Mouse (Mus musculus) kidney, adult 2 months (tissue): ENCODE measurements around the gene Dhdh. TPM values are rescaled to one million over a fixed set of nuclear protein-coding genes. Genes with fewer than 3 reads are reported as not detected.
"Not testable (repeated sequence)": the region's sequence is repeated elsewhere in the genome, so short reads cannot be mapped to it uniquely, and the experiment has no call there.

ENCODE experiments used
- DNase-seq: peaks from one replicate; pipeline ENCODE4 v3.0.0; 2021
- H3K27ac ChIP-seq: fragments of 200-500 bp; 2 replicates; pipeline ENCODE4 v1.5.1; 2012; ENCODE audit warnings: low read depth, low read length, control low read depth, inconsistent platforms; ENCODE audit not compliant: insufficient read depth
- H3K27me3 ChIP-seq: fragments of 200-500 bp; replicated peaks from 2 replicates; pipeline ENCODE4 v1.6.1; 2012; ENCODE audit warnings: mild to moderate bottlenecking, moderate library complexity, low read length, inconsistent platforms; ENCODE audit not compliant: control insufficient read depth, insufficient read depth
- H3K36me3 ChIP-seq: fragments of 200-500 bp; 2 replicates; pipeline ENCODE4 v1.6.1; 2012; ENCODE audit warnings: mild to moderate bottlenecking, moderate library complexity, low read length, inconsistent platforms; ENCODE audit not compliant: control insufficient read depth, insufficient read depth
- H3K4me1 ChIP-seq: fragments of 200-500 bp; 2 replicates; pipeline ENCODE4 v1.6.1; 2011; ENCODE audit warnings: low read length; ENCODE audit not compliant: control insufficient read depth, insufficient read depth
- H3K4me3 ChIP-seq: fragments of 200-500 bp; 2 replicates; pipeline ENCODE4 v1.5.1; 2011; ENCODE audit warnings: mild to moderate bottlenecking, low read depth, low read length, control low read depth; ENCODE audit not compliant: insufficient read depth
- CTCF ChIP-seq: fragments of 200-500 bp; conservative IDR thresholded peaks from 2 replicates; pipeline ENCODE4 v1.5.1; 2011; ENCODE audit warnings: low read depth, mild to moderate bottlenecking, control low read depth, low read length, moderate library complexity, mixed read lengths; ENCODE audit not compliant: insufficient read depth, insufficient read length
- POLR2A ChIP-seq: fragments of 200-500 bp; IDR thresholded peaks from one replicate; pipeline ENCODE4 v1.6.1; 2011; ENCODE audit warnings: low read depth, low read length, control low read depth
- WGBS: fragments of 180-500 bp; shearing (Covaris S2); methylation state at CpG from one replicate; pipeline ENCODE4 v1.1.7; 2018; 5-methylcytosine and 5-hydroxymethylcytosine counted together
- polyA plus RNA-seq: library from polyadenylated mRNA; depleted of rRNA; stranded (reverse); fragments of >200 nt; gene quantifications from 2 replicates; pipeline ENCODE4 v1.2.3, GENCODE M21; 2012; rRNA removed

The Dhdh gene
- polyA plus RNA-seq, result 6.0 and 6.1 TPM in 2 replicates

GRCm38 (mm10) chr7:45488293-45489204 lies at the start of gene Dhdh:
Gene Dhdh, minus strand, starts transcription at chr7:45488805.
- Histone ChIP-seq H3K36me3 (no peaks in the 10 kb centered on the region), H3K4me3 (peak within 1 kb of the TSS; percentile 59), H3K4me1 (peaks cover 10% of the 10 kb centered on the region), H3K27ac (no peak within 1 kb of the TSS), H3K27me3 (no peaks in the 10 kb centered on the region)
- DNase-seq, result peak; percentile 78
- TF ChIP-seq POLR2A, result no peak
- no peak for TF ChIP-seq CTCF
- 18% methylated on average over 38 of the region's 38 CpGs for WGBS

- Histone ChIP-seq H3K36me3 (no peaks in the 10 kb centered on the region), H3K27ac (no peak overlapping the region), H3K4me3 (0 out of 2 replicates have a peak overlapping the region, but pooled peaks have one; percentile 61), H3K4me1 (peaks cover 4% of the 10 kb centered on the region; the same call in 1 of the 2 replicates), H3K27me3 (no peaks in the 10 kb centered on the region)
- TF ChIP-seq CTCF (no peak), POLR2A (no peak)
- WGBS, result 91% methylated on average over 10 of the region's 10 CpGs
- no peak for DNase-seq
These were observed 49.0 kb upstream of the Dhdh start for GRCm38 (mm10) chr7:45537602-45538001.

GRCm38 (mm10) chr7:45535676-45536075 lies 47.1 kb upstream of the Dhdh start:
- H3K27me3 ChIP-seq, result no peaks in the 10 kb centered on the region
- no peak overlapping the region for H3K4me3 ChIP-seq
- no peak overlapping the region for H3K27ac ChIP-seq
- no peak for DNase-seq
- H3K36me3 ChIP-seq, result no peaks in the 10 kb centered on the region
- peaks cover 4% of the 10 kb centered on the region; the same call in 1 of the 2 replicates for H3K4me1 ChIP-seq
- WGBS, result 74% methylated on average over 1 of the region's 1 CpGs
- TF ChIP-seq POLR2A (no peak), CTCF (no peak)

DNA sequence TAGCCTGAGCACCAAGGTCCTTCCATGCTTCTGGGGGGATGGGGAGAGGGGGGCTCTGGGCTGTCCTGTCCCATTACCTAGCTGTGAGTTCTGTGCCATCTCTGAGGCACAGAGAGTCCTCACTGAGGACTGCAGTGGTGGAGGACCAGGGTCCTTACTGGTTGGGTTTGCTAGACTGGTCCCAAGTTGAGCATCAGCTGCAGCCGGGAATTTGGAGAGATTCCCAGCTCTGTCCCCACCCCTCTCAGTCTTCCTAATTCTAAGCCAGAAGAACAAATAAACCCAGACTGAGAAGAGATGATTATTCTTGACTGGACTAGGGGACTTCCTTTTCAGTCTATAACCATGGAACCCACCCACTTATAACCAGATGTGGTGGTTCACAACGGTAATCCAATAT lies 42.0 kb upstream of the Dhdh start:
- H3K4me3 ChIP-seq, result no peak overlapping the region
- no peaks in the 10 kb centered on the region for H3K36me3 ChIP-seq
- WGBS, result 65% methylated on average over 2 of the region's 2 CpGs
- H3K4me1 ChIP-seq, result peaks cover 3% of the 10 kb centered on the region; the same call in 1 of the 2 replicates
- no peaks in the 10 kb centered on the region for H3K27me3 ChIP-seq
- no peak for DNase-seq
- H3K27ac ChIP-seq, result no peak overlapping the region
- TF ChIP-seq CTCF (no peak), POLR2A (no peak)

GRCm38 (mm10) chr7:45529461-45529860 lies 40.9 kb upstream of the Dhdh start:
- no peak overlapping the region for H3K27ac ChIP-seq
- H3K4me3 ChIP-seq, result no peak overlapping the region
- peaks cover 9% of the 10 kb centered on the region for H3K4me1 ChIP-seq
- DNase-seq, result no peak
- TF ChIP-seq POLR2A (no peak), CTCF (no peak)
- H3K36me3 ChIP-seq, result no peaks in the 10 kb centered on the region
- 22% methylated on average over 6 of the region's 6 CpGs for WGBS
- no peaks in the 10 kb centered on the region for H3K27me3 ChIP-seq

DNA sequence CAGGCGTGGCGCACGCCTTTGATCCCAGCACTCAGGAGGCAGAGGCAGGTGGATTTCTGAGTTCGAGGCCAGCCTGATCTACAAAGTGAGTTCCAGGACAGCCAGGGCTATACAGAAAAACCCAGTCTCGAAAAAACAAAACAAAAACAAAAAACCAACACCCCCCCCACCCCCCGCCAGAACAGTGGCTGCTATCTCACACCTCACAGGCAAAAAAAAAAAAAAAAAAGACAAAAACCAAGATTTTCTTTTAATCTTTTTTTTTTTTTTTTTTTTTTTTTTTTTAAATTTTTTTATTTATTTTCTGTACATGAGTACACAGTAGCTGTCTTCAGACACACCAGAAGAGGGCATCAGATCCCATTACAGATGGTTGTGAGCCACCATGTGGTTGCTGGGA lies 38.6 kb upstream of the Dhdh start:
- 91% methylated on average over 6 of the region's 6 CpGs for WGBS
- DNase-seq, H3K27me3 ChIP-seq, H3K36me3 ChIP-seq, H3K4me3 ChIP-seq, H3K27ac ChIP-seq: not testable (repeated sequence)
- H3K4me1 ChIP-seq, result peaks cover 18% of the 10 kb centered on the region

GRCm38 (mm10) chr7:45526474-45527120 lies 38.0 kb upstream of the Dhdh start:
- peaks cover 20% of the 10 kb centered on the region for H3K4me1 ChIP-seq

More at GRCm38 (mm10) chr7:45526474-45527120, 38.0 kb upstream of the Dhdh start:
- 24% methylated on average over 7 of the region's 7 CpGs for WGBS
- peak; percentile 72 for DNase-seq
- Histone ChIP-seq H3K4me3 (peak overlapping the region; percentile 80), H3K36me3 (peaks cover 2% of the 10 kb centered on the region; the same call in 1 of the 2 replicates), H3K27ac (peak overlapping the region; percentile 91), H3K27me3 (no peaks in the 10 kb centered on the region)
- TF ChIP-seq CTCF, result 0 out of 2 replicates have a peak, but pooled peaks have one; percentile 5
- no peak for TF ChIP-seq POLR2A
